Mouse (Mus musculus) limb, embryonic 11.5 days (tissue): ENCODE measurements around the gene Slfn2. TPM values are rescaled to one million over a fixed set of nuclear protein-coding genes. Genes with fewer than 3 reads are reported as not detected.
"Not testable (repeated sequence)": the region's sequence is repeated elsewhere in the genome, so short reads cannot be mapped to it uniquely, and the experiment has no call there.

Source experiments
- ATAC-seq: fragments of 200-750 bp; cut with Nextera tagmentation; 2 replicates; pipeline ENCODE4 v1.8.0; 2017; ENCODE audit warnings: low read depth; ENCODE audit not compliant: insufficient number of reproducible peaks, low FRiP score, low TSS enrichment
- DNase-seq: peaks from one replicate; pipeline ENCODE4 v3.0.0-alpha.2; 2015; ENCODE audit warnings: low spot score
- H3K27ac ChIP-seq: fragments of 300-500 bp; sonication (generic); replicated peaks from 2 replicates; pipeline ENCODE4 v1.5.1; 2014; ENCODE audit warnings: low read depth, mild to moderate bottlenecking, low read length
- H3K27me3 ChIP-seq: fragments of 300-500 bp; sonication (generic); 2 replicates; pipeline ENCODE4 v1.6.1; 2014; ENCODE audit warnings: mild to moderate bottlenecking, low read length, mixed read lengths; ENCODE audit not compliant: control insufficient read depth, insufficient read depth
- H3K36me3 ChIP-seq: fragments of 300-500 bp; sonication (generic); 2 replicates; pipeline ENCODE4 v1.6.1; 2014; ENCODE audit warnings: mild to moderate bottlenecking, low read length, moderate library complexity, mixed read lengths; ENCODE audit not compliant: control insufficient read depth, insufficient read depth
- H3K4me1 ChIP-seq: fragments of 300-500 bp; sonication (generic); 2 replicates; pipeline ENCODE4 v1.6.1; 2014; ENCODE audit warnings: low read length, mixed read lengths; ENCODE audit not compliant: control insufficient read depth, insufficient read depth
- H3K4me2 ChIP-seq: fragments of 300-500 bp; sonication (generic); 2 replicates; pipeline ENCODE4 v1.6.1; 2014; ENCODE audit warnings: low read depth, mild to moderate bottlenecking, moderate library complexity; ENCODE audit not compliant: severe bottlenecking
- H3K4me3 ChIP-seq: fragments of 300-500 bp; sonication (generic); 2 replicates; pipeline ENCODE4 v1.5.1; 2014; ENCODE audit warnings: low read depth, low read length
- H3K9ac ChIP-seq: fragments of 300-500 bp; sonication (generic); 2 replicates; pipeline ENCODE4 v1.6.1; 2014; ENCODE audit warnings: mild to moderate bottlenecking, low read length
- H3K9me3 ChIP-seq: fragments of 300-500 bp; sonication (generic); 2 replicates; pipeline ENCODE4 v1.6.1; 2016; ENCODE audit warnings: low read length; ENCODE audit not compliant: control insufficient read depth
- WGBS: fragments of 180-500 bp; shearing (Covaris S2); extraction: QIAGEN DNeasy Blood & Tissue Kit; methylation state at CpG from one replicate; pipeline ENCODE4 v1.1.7; 2014; 5-methylcytosine and 5-hydroxymethylcytosine counted together
- polyA plus RNA-seq: library from polyadenylated mRNA; unstranded; fragments of >200 nt; fragmentation: Nextera tagmentation; extraction: Ambion mirVana; gene quantifications from 2 replicates; pipeline ENCODE4 v1.2.1, GENCODE M21; 2014

Slfn2 gene
- polyA plus RNA-seq, result 0.85 and 1.1 TPM in 2 replicates

GRCm38 (mm10) chr11:83064946-83065345 lies at the start of gene Slfn2:
Gene Slfn2 (plus strand): TSS chr11:83065112.
- H3K36me3 ChIP-seq, result no peaks in the 10 kb centered on the region
- ATAC-seq (no peak), DNase-seq (no peak)
- H3K9me3 ChIP-seq, result no peaks in the 10 kb centered on the region
- H3K27ac ChIP-seq, result no peak within 1 kb of the TSS
- H3K27me3 ChIP-seq, result no peaks in the 10 kb centered on the region
- H3K9ac ChIP-seq, result no peak within 1 kb of the TSS
- H3K4me3 ChIP-seq, result no peak within 1 kb of the TSS
- no peaks in the 10 kb centered on the region for H3K4me1 ChIP-seq
- no peak within 1 kb of the TSS for H3K4me2 ChIP-seq
- WGBS, result 90% methylated on average over 2 of the region's 2 CpGs

DNA sequence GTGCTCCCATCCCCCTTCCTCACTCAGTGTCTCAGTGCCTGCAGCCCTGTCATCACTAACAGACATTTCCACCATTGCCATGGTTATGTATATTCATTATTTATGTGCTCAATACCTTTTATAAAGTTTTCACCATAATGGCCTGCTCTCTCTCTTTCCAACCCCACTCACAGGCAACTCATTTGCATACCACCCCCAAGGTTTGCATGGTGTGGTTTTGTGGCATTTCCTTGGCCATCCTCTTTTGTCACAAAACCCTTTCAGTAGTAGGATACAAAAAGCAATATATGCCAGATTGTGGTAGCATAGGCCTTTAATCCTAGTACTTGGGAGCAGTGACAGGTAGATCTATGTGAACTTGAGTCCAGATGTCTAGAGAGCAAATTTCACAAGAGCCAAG lies 48.8 kb upstream of the Slfn2 start:
- Histone ChIP-seq H3K27ac (no peak overlapping the region), H3K4me3 (no peak overlapping the region), H3K4me1 (no peaks in the 10 kb centered on the region), H3K27me3 (no peaks in the 10 kb centered on the region), H3K36me3 (no peaks in the 10 kb centered on the region), H3K9me3 (no peaks in the 10 kb centered on the region), H3K9ac (no peak overlapping the region), H3K4me2 (no peak overlapping the region)
- ATAC-seq (no peak), DNase-seq (no peak)

DNA sequence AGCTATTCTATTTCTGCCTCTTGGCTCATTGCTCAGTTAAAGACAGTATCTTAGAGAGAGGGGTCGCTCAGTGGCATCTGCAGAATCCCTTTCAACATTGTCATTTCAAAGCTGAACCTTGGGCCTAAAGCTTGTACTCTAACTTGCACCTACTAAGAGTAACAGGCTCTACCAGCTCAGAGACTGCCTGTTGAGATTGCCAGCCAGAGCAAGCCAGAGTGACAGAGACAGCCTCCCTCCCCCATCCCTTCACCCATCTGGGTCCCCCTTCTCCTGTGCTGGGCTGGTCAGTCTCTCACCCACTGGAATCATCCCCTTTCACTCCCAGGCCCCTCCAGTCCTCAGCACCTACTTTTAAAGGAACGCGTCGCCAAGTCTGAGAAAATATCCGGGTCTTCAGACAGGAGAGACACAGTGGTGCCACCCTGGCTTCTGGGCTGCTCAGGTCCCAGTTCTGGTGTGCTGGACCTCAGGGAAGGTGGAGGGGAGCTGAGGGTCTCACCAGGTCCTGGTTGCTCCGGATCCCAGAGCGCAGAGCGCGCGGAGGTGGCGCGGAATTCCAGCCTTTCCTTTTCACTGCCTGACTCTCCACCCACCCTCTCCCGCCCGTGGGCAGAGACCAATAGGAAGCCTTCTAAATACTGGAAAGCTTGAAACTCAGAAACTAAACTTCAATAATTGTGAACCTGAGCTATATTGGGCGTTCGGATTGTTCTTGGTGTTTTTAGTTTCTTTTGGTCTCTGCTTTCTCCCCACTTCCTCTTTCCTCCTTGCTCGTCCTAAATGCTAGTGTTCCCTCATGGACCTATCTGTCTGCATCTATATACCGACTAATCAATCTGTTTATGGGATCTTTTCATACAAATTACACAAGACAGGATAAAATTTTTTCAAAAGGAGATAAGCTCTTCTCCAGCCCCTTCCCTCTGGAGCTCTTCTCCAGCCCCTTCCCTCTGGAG lies 45.1 kb upstream of the Slfn2 start:
- H3K9ac ChIP-seq, H3K27me3 ChIP-seq, ATAC-seq, H3K27ac ChIP-seq, H3K4me2 ChIP-seq, H3K9me3 ChIP-seq, H3K36me3 ChIP-seq, H3K4me1 ChIP-seq, H3K4me3 ChIP-seq, DNase-seq: not testable (repeated sequence)
- 76% methylated on average over 18 of the region's 18 CpGs for WGBS

GRCm38 (mm10) chr11:83020621-83021020 lies 44.3 kb upstream of the Slfn2 start, which contains the start of gene Slfn8:
Gene Slfn8 (minus strand): TSS chr11:83020810.
- 77% methylated on average over 5 of the region's 5 CpGs for WGBS
- DNase-seq, result no peak

DNA sequence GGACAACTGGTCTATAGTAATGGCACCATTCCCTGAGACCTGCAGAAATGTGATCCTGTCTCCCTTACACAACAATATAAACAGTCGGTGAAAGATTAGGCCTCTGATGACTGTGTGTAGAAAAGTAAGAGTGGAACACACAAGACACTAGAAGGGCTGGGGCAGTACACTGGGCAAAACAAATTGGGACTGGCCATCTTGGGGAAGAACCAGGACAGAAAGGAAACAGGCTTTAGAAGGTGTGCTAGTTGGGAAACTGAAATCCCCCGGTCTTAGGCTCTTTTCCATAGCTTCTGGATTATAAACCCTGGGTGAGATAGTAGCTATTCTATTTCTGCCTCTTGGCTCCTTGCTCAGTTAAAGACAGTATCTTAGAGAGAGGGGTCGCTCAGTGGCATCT lies 26.2 kb upstream of the Slfn2 start:
- H3K27me3 ChIP-seq, DNase-seq, H3K4me1 ChIP-seq, H3K9ac ChIP-seq, H3K27ac ChIP-seq, H3K4me2 ChIP-seq, H3K4me3 ChIP-seq, H3K36me3 ChIP-seq, H3K9me3 ChIP-seq, ATAC-seq: not testable (repeated sequence)
- 87% methylated on average over 3 of the region's 3 CpGs for WGBS

More at GRCm38 (mm10) chr11:83020621-83021020, 44.3 kb upstream of the Slfn2 start, which contains the start of gene Slfn8:
- no peaks in the 10 kb centered on the region for H3K27me3 ChIP-seq
- no peaks in the 10 kb centered on the region for H3K9me3 ChIP-seq
- no peak within 1 kb of the TSS for H3K9ac ChIP-seq
- no peak within 1 kb of the TSS for H3K4me2 ChIP-seq
- no peak within 1 kb of the TSS for H3K4me3 ChIP-seq
- ATAC-seq, result no peak
- no peaks in the 10 kb centered on the region for H3K4me1 ChIP-seq
- no peaks in the 10 kb centered on the region for H3K36me3 ChIP-seq
- H3K27ac ChIP-seq, result no peak within 1 kb of the TSS

GRCm38 (mm10) chr11:83039156-83039555 lies 25.8 kb upstream of the Slfn2 start:
- ATAC-seq (no peak), DNase-seq (no peak)
- Histone ChIP-seq H3K27me3 (no peaks in the 10 kb centered on the region), H3K4me2 (no peak overlapping the region), H3K4me3 (no peak overlapping the region), H3K27ac (no peak overlapping the region), H3K9ac (no peak overlapping the region), H3K9me3 (no peaks in the 10 kb centered on the region), H3K36me3 (no peaks in the 10 kb centered on the region), H3K4me1 (no peaks in the 10 kb centered on the region)
- 57% methylated on average over 1 of the region's 1 CpGs for WGBS

DNA sequence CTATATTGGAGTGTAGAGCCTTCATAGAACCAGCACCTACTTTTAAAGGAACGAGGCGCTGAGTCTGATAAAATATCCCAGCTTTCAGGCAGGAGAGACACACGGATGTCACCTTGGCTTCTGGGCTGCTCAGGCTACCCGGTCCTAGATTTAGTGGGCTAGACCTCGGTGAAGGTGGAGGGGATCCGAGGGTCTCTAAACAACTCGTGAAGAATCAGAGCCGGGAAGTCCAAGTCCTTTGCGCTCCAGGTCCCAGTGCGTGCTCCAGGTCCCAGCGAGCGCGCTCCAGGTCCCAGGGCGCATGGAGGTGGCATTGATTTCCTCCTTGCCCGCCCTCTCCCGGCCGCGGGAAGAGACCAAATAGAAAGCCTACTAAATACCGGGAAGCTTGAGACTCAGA lies 25.1 kb upstream of the Slfn2 start:
- 11% methylated on average over 19 of the region's 19 CpGs for WGBS
- peak overlapping the region; percentile 21; the same call in 1 of the 2 replicates for H3K4me2 ChIP-seq
- no peak for ATAC-seq
- no peak overlapping the region for H3K27ac ChIP-seq
- no peaks in the 10 kb centered on the region for H3K9me3 ChIP-seq
- no peak overlapping the region for H3K9ac ChIP-seq
- no peaks in the 10 kb centered on the region for H3K27me3 ChIP-seq
- DNase-seq, result no peak
- no peaks in the 10 kb centered on the region for H3K36me3 ChIP-seq
- no peaks in the 10 kb centered on the region for H3K4me1 ChIP-seq
- no peak overlapping the region for H3K4me3 ChIP-seq

GRCm38 (mm10) chr11:83040325-83040724 lies 24.6 kb upstream of the Slfn2 start:
- ATAC-seq, result no peak
- no peak overlapping the region for H3K9ac ChIP-seq
- no peaks in the 10 kb centered on the region for H3K9me3 ChIP-seq
- DNase-seq, result no peak
- no peaks in the 10 kb centered on the region for H3K36me3 ChIP-seq
- H3K4me3 ChIP-seq, result no peak overlapping the region
- no peaks in the 10 kb centered on the region for H3K4me1 ChIP-seq
- H3K27me3 ChIP-seq, result no peaks in the 10 kb centered on the region
- 40% methylated on average over 1 of the region's 1 CpGs for WGBS
- H3K4me2 ChIP-seq, result no peak overlapping the region
- H3K27ac ChIP-seq, result no peak overlapping the region
